Mouse (Mus musculus) embryonic facial prominence, embryonic 11.5 days (tissue): ENCODE data around the gene Klhl20. TPM values are rescaled to one million over a fixed set of nuclear protein-coding genes. Genes with fewer than 3 reads are reported as not detected.

Experiments used
- ATAC-seq: fragments of 200-750 bp; cut with Nextera tagmentation; replicated peaks from 2 replicates; pipeline ENCODE4 v1.8.0; 2017; ENCODE audit warnings: low read depth; ENCODE audit not compliant: insufficient number of reproducible peaks, low FRiP score, low TSS enrichment
- DNase-seq: peaks from one replicate; pipeline ENCODE4 v3.0.0-alpha.2; 2015; ENCODE audit warnings: low spot score
- H3K27ac ChIP-seq: fragments of 300-500 bp; sonication (generic); replicated peaks from 2 replicates; pipeline ENCODE4 v1.5.1; 2014; ENCODE audit warnings: mild to moderate bottlenecking, low read depth, low read length, control low read depth
- H3K27me3 ChIP-seq: fragments of 300-500 bp; sonication (generic); 2 replicates; pipeline ENCODE4 v1.6.1; 2014; ENCODE audit warnings: mild to moderate bottlenecking, low read length, moderate library complexity, mixed read lengths; ENCODE audit not compliant: control insufficient read depth, insufficient read depth
- H3K36me3 ChIP-seq: fragments of 300-500 bp; sonication (generic); replicated peaks from 2 replicates; pipeline ENCODE4 v1.6.1; 2014; ENCODE audit warnings: low read depth, mild to moderate bottlenecking, low read length, moderate library complexity, mixed read lengths; ENCODE audit not compliant: control insufficient read depth, insufficient read depth
- H3K4me1 ChIP-seq: fragments of 300-500 bp; sonication (generic); 2 replicates; pipeline ENCODE4 v1.6.1; 2014; ENCODE audit warnings: low read length, mixed read lengths; ENCODE audit not compliant: control insufficient read depth, insufficient read depth
- H3K4me2 ChIP-seq: fragments of 300-500 bp; sonication (generic); 2 replicates; pipeline ENCODE4 v1.6.1; 2014; ENCODE audit warnings: low read depth, mild to moderate bottlenecking, control low read depth, low read length, moderate library complexity
- H3K4me3 ChIP-seq: fragments of 300-500 bp; sonication (generic); 2 replicates; pipeline ENCODE4 v1.5.1; 2014; ENCODE audit warnings: low read depth, low read length, control low read depth
- H3K9ac ChIP-seq: fragments of 300-500 bp; sonication (generic); replicated peaks from 2 replicates; pipeline ENCODE4 v1.6.1; 2014; ENCODE audit warnings: mild to moderate bottlenecking, control low read depth, low read length
- H3K9me3 ChIP-seq: fragments of 300-500 bp; sonication (generic); replicated peaks from 2 replicates; pipeline ENCODE4 v1.6.1; 2016; ENCODE audit warnings: mild to moderate bottlenecking, low read length, inconsistent platforms, mixed read lengths; ENCODE audit not compliant: control insufficient read depth
- WGBS: fragments of 180-500 bp; shearing (Covaris S2); extraction: QIAGEN DNeasy Blood & Tissue Kit; methylation state at CpG from one replicate; pipeline ENCODE4 v1.1.7; 2014; 5-methylcytosine and 5-hydroxymethylcytosine counted together
- polyA plus RNA-seq: library from polyadenylated mRNA; unstranded; fragments of >200 nt; fragmentation: Nextera tagmentation; extraction: Ambion mirVana; gene quantifications from 2 replicates; pipeline ENCODE4 v1.2.1, GENCODE M21; 2014

Gene Klhl20
- polyA plus RNA-seq, 1 experiment from 2014 or later: 22.3 TPM

GRCm38 (mm10) chr1:161109216-161109615, 22.1 kb downstream of the Klhl20 start:
- no peaks in the 10 kb centered on the region for H3K36me3 ChIP-seq
- 87% methylated on average over 8 of the region's 8 CpGs for WGBS
- no peak overlapping the region for H3K27ac ChIP-seq
- no peak for DNase-seq
- H3K9me3 ChIP-seq: no peaks in the 10 kb centered on the region
- no peak for ATAC-seq
- H3K4me1 ChIP-seq: no peaks in the 10 kb centered on the region
- H3K27me3 ChIP-seq: no peaks in the 10 kb centered on the region
- no peak overlapping the region for H3K9ac ChIP-seq
- H3K4me2 ChIP-seq: no peak overlapping the region
- no peak overlapping the region for H3K4me3 ChIP-seq

GRCm38 (mm10) chr1:161103842-161104241, 27.5 kb downstream of the Klhl20 start:
- Histone ChIP-seq H3K9me3 (no peaks in the 10 kb centered on the region), H3K36me3 (no peaks in the 10 kb centered on the region), H3K27ac (no peak overlapping the region), H3K9ac (no peak overlapping the region), H3K4me3 (no peak overlapping the region), H3K4me2 (no peak overlapping the region), H3K4me1 (no peaks in the 10 kb centered on the region), H3K27me3 (no peaks in the 10 kb centered on the region)
- ATAC-seq: no peak
- 84% methylated on average over 1 of the region's 1 CpGs for WGBS
- no peak for DNase-seq

DNA sequence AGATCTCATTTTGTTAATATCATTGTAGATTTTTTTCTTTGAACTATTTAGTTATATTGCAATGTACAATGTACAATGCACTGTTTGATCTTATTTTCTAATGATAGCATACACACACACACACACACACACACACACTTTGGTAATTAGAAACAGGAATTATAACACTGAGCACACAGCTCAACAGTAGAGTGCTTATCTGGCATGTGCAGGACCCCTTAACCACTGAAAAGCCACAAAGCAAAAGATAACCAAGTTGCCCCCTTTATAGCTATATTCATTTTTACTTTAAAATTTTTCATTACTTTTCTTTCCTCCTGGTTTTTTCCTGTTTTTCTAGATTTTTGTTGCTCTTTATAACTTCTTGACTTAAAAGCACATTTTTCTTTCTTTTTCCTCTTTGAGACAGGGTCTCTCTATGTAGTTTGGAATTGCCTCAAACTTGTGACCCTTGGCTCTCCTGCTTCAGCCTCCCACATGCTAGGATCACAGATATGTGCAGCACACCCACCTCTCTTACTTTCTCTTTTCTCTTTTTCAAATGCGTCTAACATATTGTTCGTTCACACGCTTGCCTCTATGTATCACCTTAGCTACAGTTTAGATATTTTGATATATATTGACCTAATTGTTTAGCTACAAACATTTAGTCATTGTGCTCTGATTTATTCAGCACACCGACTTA, 31.4 kb downstream of the Klhl20 start:
- no peak overlapping the region for H3K9ac ChIP-seq
- H3K27ac ChIP-seq: no peak overlapping the region
- ATAC-seq: no peak
- no peak overlapping the region for H3K4me3 ChIP-seq
- no peaks in the 10 kb centered on the region for H3K9me3 ChIP-seq
- no peaks in the 10 kb centered on the region for H3K4me1 ChIP-seq
- H3K27me3 ChIP-seq: no peaks in the 10 kb centered on the region
- H3K36me3 ChIP-seq: no peaks in the 10 kb centered on the region; the same call in 1 of the 2 replicates
- H3K4me2 ChIP-seq: no peak overlapping the region
- DNase-seq: no peak
- WGBS: 96% methylated on average over 4 of the region's 4 CpGs

DNA sequence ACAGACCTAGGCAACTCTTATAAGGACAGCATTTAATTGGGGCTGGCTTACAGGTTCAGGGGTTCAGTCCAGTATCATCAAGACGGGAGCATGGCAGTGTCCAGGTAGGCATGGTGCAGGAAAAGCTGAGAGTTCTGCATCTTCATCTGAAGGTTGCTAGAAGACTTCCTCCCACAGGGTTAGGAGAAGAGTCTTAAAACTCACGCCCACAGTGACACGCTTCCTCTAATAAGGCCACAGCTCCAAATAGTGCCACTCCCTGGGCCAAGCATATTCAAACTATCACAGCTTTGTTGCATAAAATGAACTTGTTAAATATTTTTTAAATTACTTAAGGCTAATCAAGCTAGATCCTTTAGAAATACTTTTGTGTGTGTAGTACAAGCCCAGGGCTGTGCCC, 54.1 kb downstream of the Klhl20 start:
- H3K9me3 ChIP-seq: no peaks in the 10 kb centered on the region
- no peak overlapping the region for H3K4me3 ChIP-seq
- peaks cover 4% of the 10 kb centered on the region for H3K36me3 ChIP-seq
- no peak overlapping the region for H3K4me2 ChIP-seq
- ATAC-seq (no peak), DNase-seq (no peak)
- WGBS: 94% methylated on average over 3 of the region's 3 CpGs
- no peak overlapping the region for H3K27ac ChIP-seq
- H3K9ac ChIP-seq: no peak overlapping the region
- H3K27me3 ChIP-seq: no peaks in the 10 kb centered on the region
- H3K4me1 ChIP-seq: no peaks in the 10 kb centered on the region

DNA sequence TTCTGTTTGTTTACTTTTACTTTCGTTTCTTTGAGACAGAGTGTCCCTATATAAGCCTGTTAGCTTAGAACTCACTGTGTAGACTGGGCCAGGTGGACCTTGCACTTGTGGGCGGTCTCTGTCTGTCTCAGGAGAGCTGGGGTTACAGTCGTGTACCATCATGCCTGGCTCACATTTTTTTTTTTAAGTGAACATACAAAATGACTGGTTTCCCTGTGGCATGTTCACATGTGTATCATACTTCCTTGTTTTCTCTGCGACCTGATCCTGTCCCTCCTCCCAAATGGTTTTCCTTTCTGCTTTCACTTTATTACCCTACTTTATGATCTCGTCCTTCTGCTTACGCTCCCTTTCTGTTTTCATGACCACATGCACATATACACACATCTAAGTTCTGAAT, 55.1 kb downstream of the Klhl20 start:
- peaks cover 4% of the 10 kb centered on the region for H3K36me3 ChIP-seq

GRCm38 (mm10) chr1:161071272-161071620, 60.1 kb downstream of the Klhl20 start:
- Histone ChIP-seq H3K4me1 (no peaks in the 10 kb centered on the region), H3K4me2 (peak overlapping the region; percentile 61), H3K9me3 (no peaks in the 10 kb centered on the region), H3K36me3 (no peaks in the 10 kb centered on the region), H3K27me3 (no peaks in the 10 kb centered on the region), H3K27ac (no peak overlapping the region), H3K4me3 (peak overlapping the region; percentile 73), H3K9ac (peak overlapping the region; percentile 74)
- ATAC-seq: no peak
- under 1% methylated on average over 12 of the region's 12 CpGs for WGBS
- no peak for DNase-seq

More for the DNA sequence above, 55.1 kb downstream of the Klhl20 start:
- Histone ChIP-seq H3K9ac (no peak overlapping the region), H3K4me3 (no peak overlapping the region), H3K4me1 (no peaks in the 10 kb centered on the region), H3K9me3 (no peaks in the 10 kb centered on the region), H3K27me3 (no peaks in the 10 kb centered on the region), H3K27ac (no peak overlapping the region), H3K4me2 (no peak overlapping the region)
- 88% methylated on average over 6 of the region's 6 CpGs for WGBS
- DNase-seq (no peak), ATAC-seq (no peak)

- peak; percentile 97 for ATAC-seq
- Histone ChIP-seq H3K4me1 (no peaks in the 10 kb centered on the region), H3K36me3 (no peaks in the 10 kb centered on the region), H3K9ac (peak within 1 kb of the TSS; percentile 74), H3K4me3 (peak within 1 kb of the TSS; percentile 73), H3K4me2 (peak within 1 kb of the TSS; percentile 79), H3K27me3 (no peaks in the 10 kb centered on the region), H3K9me3 (no peaks in the 10 kb centered on the region), H3K27ac (peak within 1 kb of the TSS; percentile 28)
- 0% methylated on average over 57 of the region's 57 CpGs for WGBS
- DNase-seq: peak; percentile 96
Measured at GRCm38 (mm10) chr1:161070352-161071271, 60.7 kb downstream of the Klhl20 start, which contains the start of the genes Dars2 and Cenpl. Gene Dars2, minus strand, starts transcription at chr1:161070658. Gene Cenpl, plus strand, starts transcription at chr1:161070713.

DNA sequence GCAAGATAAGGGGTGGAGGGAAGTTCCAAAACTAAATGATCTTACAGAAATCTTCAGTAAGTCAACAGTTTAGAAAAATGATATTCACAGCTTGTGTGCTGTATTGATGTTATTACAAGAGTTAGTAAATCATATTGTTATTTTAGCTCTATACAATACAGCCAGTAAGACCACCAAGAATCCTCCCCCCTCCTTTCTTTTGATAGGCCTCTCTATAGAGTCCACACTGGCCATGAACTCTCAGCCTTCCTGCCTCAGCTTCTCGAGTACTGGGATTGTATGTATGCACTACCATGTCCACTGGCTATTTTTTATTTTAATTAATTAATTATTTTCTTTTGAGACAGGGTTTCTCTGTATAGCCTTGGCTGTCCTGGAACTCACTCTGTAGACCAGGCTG, 68.0 kb downstream of the Klhl20 start:
- H3K9me3 ChIP-seq: no peaks in the 10 kb centered on the region
- no peak overlapping the region for H3K4me2 ChIP-seq
- 77% methylated on average over 1 of the region's 1 CpGs for WGBS

More for the DNA sequence above, 68.0 kb downstream of the Klhl20 start:
- Histone ChIP-seq H3K4me3 (no peak overlapping the region), H3K9ac (no peak overlapping the region), H3K36me3 (no peaks in the 10 kb centered on the region), H3K4me1 (no peaks in the 10 kb centered on the region), H3K27me3 (no peaks in the 10 kb centered on the region), H3K27ac (no peak overlapping the region)
- DNase-seq (no peak), ATAC-seq (no peak)
